Mouse (Mus musculus) megakaryocyte, adult 5-6 weeks (primary cell): Measurements from ENCODE around the gene Vmn1r31. TPM values are rescaled to one million over a fixed set of nuclear protein-coding genes. Genes with fewer than 3 reads are reported as not detected.

Source experiments
- ATAC-seq: 2 replicates; pipeline ENCODE4 v1.8.0; 2016; ENCODE audit warnings: mild to moderate bottlenecking, inconsistent platforms; ENCODE audit not compliant: poor library complexity, severe bottlenecking
- total RNA-seq, 2 experiments: library from RNA; stranded (forward) in 1 of 2; stranded (reverse) in 1 of 2; fragments of 153-499, 151-499 nt in 1 of 2; fragments of 221-1000, 200-1000 nt in 1 of 2; gene quantifications; 2 replicates each; pipeline versions ENCODE4 v1.2.3 to v1.2.4; 2015 to 2017

Vmn1r31 gene
- total RNA-seq (2015) (not detected in 2 replicates), total RNA-seq (2017) (not detected in 2 replicates)

GRCm38 (mm10) chr6:58475230-58475629 lies at the start of gene Vmn1r31:
Gene Vmn1r31, minus strand, starts transcription at chr6:58475330.
- no peak for ATAC-seq

DNA sequence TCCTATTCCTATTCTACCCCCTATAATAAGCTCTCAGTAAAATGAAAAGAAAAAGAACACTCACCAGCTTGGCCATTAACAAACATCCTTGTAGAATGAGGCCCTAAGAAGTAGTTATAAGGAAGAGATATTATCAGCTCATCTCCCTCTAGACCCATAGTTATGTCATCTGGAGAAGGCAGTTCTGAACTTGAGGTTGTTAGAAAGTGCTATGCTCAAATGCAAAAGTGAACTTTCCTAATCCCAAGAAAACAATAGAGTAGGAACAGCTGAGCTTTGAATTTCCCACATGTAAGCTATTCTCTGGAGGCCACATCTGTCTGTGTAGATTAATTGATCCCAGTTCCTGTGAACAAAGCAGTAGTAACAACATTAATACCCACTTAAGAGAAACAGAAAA lies 31.8 kb downstream of the Vmn1r31 start, which contains the start of gene Vmn1r30:
Vmn1r30 (minus strand) TSS at position 101 of the 400 bp plus-strand sequence.
- ATAC-seq, result no peak

Other genes with a start within 250 kb of the Vmn1r31 start
- not detected in 2 replicates for gene Vmn1r28, start 213.3 kb downstream of the Vmn1r31 start, total RNA-seq (2015)
- gene Vmn1r28, start 213.3 kb downstream of the Vmn1r31 start, total RNA-seq (2017), result not detected in 2 replicates
- gene Vmn1r29, start 173.8 kb downstream of the Vmn1r31 start, total RNA-seq (2015), result not detected in 2 replicates
- not detected in 2 replicates for gene Vmn1r29, start 173.8 kb downstream of the Vmn1r31 start, total RNA-seq (2017)
- gene Vmn1r30, start 31.9 kb downstream of the Vmn1r31 start, total RNA-seq (2015), result not detected in 2 replicates
- not detected in 2 replicates for gene Vmn1r30, start 31.9 kb downstream of the Vmn1r31 start, total RNA-seq (2017)
- 6.6 and 9.5 TPM in 2 replicates for gene Abcg2, start 109.2 kb upstream of the Vmn1r31 start, total RNA-seq (2015)
- gene Abcg2, start 109.2 kb upstream of the Vmn1r31 start, total RNA-seq (2017), result 8.3 and 29.1 TPM in 2 replicates